Mouse (Mus musculus) brown adipose tissue, adult 24 weeks (tissue): ENCODE measurements around the gene 9430015G10Rik. TPM values are rescaled to one million over a fixed set of nuclear protein-coding genes. Genes with fewer than 3 reads are reported as not detected.

Experiments
- polyA plus RNA-seq: library from polyadenylated mRNA; stranded (reverse); fragments of >200 nt; gene quantifications from 2 replicates; pipeline ENCODE4 v1.2.4, GENCODE M21; 2012; ENCODE audit not compliant: missing spikeins, insufficient read depth, insufficient read length

The 9430015G10Rik gene
- polyA plus RNA-seq, 1 experiment: 0.48 TPM

Other genes with a start within 250 kb of the 9430015G10Rik start
- gene Tas1r3, start 246.6 kb upstream of the 9430015G10Rik start, polyA plus RNA-seq: not detected in 2 replicates
- gene Cptp, start 240.5 kb upstream of the 9430015G10Rik start, polyA plus RNA-seq: 6.0 and 11.5 TPM in 2 replicates
- gene Ints11, start 240.4 kb upstream of the 9430015G10Rik start, polyA plus RNA-seq: 12.9 and 15.1 TPM in 2 replicates
- 5.7 and 7.8 TPM in 2 replicates for gene Pusl1, start 218.2 kb upstream of the 9430015G10Rik start, polyA plus RNA-seq
- gene Acap3, start 218.2 kb upstream of the 9430015G10Rik start, polyA plus RNA-seq: 2.9 and 5.2 TPM in 2 replicates
- gene Ube2j2, start 166.2 kb upstream of the 9430015G10Rik start, polyA plus RNA-seq: 34.8 and 46.2 TPM in 2 replicates
- 99.7 and 136 TPM in 2 replicates for gene C1qtnf12, start 147.7 kb upstream of the 9430015G10Rik start, polyA plus RNA-seq
- 1.8 and 3.0 TPM in 2 replicates for gene B3galt6, start 117.3 kb upstream of the 9430015G10Rik start, polyA plus RNA-seq
- gene Sdf4, start 117.1 kb upstream of the 9430015G10Rik start, polyA plus RNA-seq: 138 and 141 TPM in 2 replicates
- not detected in 2 replicates for gene Tnfrsf4, start 96.1 kb upstream of the 9430015G10Rik start, polyA plus RNA-seq
- not detected in 2 replicates for gene Tnfrsf18, start 83.8 kb upstream of the 9430015G10Rik start, polyA plus RNA-seq
- not detected in 2 replicates for gene Ttll10, start 50.6 kb upstream of the 9430015G10Rik start, polyA plus RNA-seq
- gene Rnf223, start 20.5 kb downstream of the 9430015G10Rik start, polyA plus RNA-seq: not detected in 2 replicates
- gene Agrn, start 87.5 kb downstream of the 9430015G10Rik start, polyA plus RNA-seq: 9.5 and 18.5 TPM in 2 replicates
- gene Isg15, start 90.8 kb downstream of the 9430015G10Rik start, polyA plus RNA-seq: 6.1 and 11.7 TPM in 2 replicates
- gene AW011738, start 93.3 kb downstream of the 9430015G10Rik start, polyA plus RNA-seq: 1.9 and 5.5 TPM in 2 replicates
- 9.9 and 25.7 TPM in 2 replicates for gene Perm1, start 105.9 kb downstream of the 9430015G10Rik start, polyA plus RNA-seq
- gene Plekhn1, start 124.9 kb downstream of the 9430015G10Rik start, polyA plus RNA-seq: 7.8 and 8.7 TPM in 2 replicates
- 13.8 and 14.6 TPM in 2 replicates for gene Noc2l, start 126.0 kb downstream of the 9430015G10Rik start, polyA plus RNA-seq
- gene Samd11, start 145.7 kb downstream of the 9430015G10Rik start, polyA plus RNA-seq: not detected in 2 replicates
- gene Vmn2r-ps159, start 221.1 kb downstream of the 9430015G10Rik start, polyA plus RNA-seq: not detected in 2 replicates